Mouse (Mus musculus) lung, embryonic 14.5 days (tissue): ENCODE measurements around the gene Slc34a3. TPM values are rescaled to one million over a fixed set of nuclear protein-coding genes. Genes with fewer than 3 reads are reported as not detected.
"Not testable (repeated sequence)": the region's sequence is repeated elsewhere in the genome, so short reads cannot be mapped to it uniquely, and the experiment has no call there.

Source experiments
- ATAC-seq: fragments of 200-750 bp; cut with Nextera tagmentation; 2 replicates; pipeline ENCODE4 v1.8.0; 2017; ENCODE audit warnings: mild to moderate bottlenecking, moderate TSS enrichment, moderate library complexity; ENCODE audit not compliant: insufficient read depth
- DNase-seq: peaks from one replicate; pipeline ENCODE4 v3.0.0-alpha.2; 2015
- H3K27ac ChIP-seq: fragments of 300-500 bp; sonication (generic); 2 replicates; pipeline ENCODE4 v1.5.1; 2014; ENCODE audit warnings: low read depth, mild to moderate bottlenecking, moderate library complexity
- H3K27me3 ChIP-seq: fragments of 300-500 bp; sonication (generic); 2 replicates; pipeline ENCODE4 v1.6.1; 2014; ENCODE audit warnings: low read length, control low read depth; ENCODE audit not compliant: insufficient read depth
- H3K36me3 ChIP-seq: fragments of 300-500 bp; sonication (generic); 2 replicates; pipeline ENCODE4 v1.6.1; 2014; ENCODE audit warnings: control low read depth; ENCODE audit not compliant: insufficient read depth
- H3K4me1 ChIP-seq: fragments of 300-500 bp; sonication (generic); 2 replicates; pipeline ENCODE4 v1.6.1; 2014; ENCODE audit warnings: antibody characterized with exemption, control low read depth; ENCODE audit not compliant: insufficient read depth
- H3K4me2 ChIP-seq: fragments of 300-500 bp; sonication (generic); 2 replicates; pipeline ENCODE4 v1.6.1; 2014; ENCODE audit warnings: mild to moderate bottlenecking
- H3K4me3 ChIP-seq: fragments of 300-500 bp; sonication (generic); 2 replicates; pipeline ENCODE4 v1.5.1; 2014; ENCODE audit warnings: low read depth, low read length
- H3K9ac ChIP-seq: fragments of 300-500 bp; sonication (generic); 2 replicates; pipeline ENCODE4 v1.6.1; 2014
- H3K9me3 ChIP-seq: fragments of 300-500 bp; sonication (generic); 2 replicates; pipeline ENCODE4 v1.6.1; 2016; ENCODE audit warnings: low read depth, low read length, control low read depth
- CTCF ChIP-seq: IDR thresholded peaks from 2 replicates; pipeline ENCODE4 v1.5.1; 2016; ENCODE audit warnings: antibody characterized with exemption, low read depth
- WGBS: fragments of 180-500 bp; shearing (Covaris S2); extraction: QIAGEN DNeasy Blood & Tissue Kit; methylation state at CpG from one replicate; pipeline ENCODE4 v1.1.7; 2014; 5-methylcytosine and 5-hydroxymethylcytosine counted together
- polyA plus RNA-seq: library from polyadenylated mRNA; unstranded; fragments of >200 nt; fragmentation: Nextera tagmentation; extraction: Ambion mirVana; gene quantifications from 2 replicates; pipeline ENCODE4 v1.2.1, GENCODE M21; 2014

Gene Slc34a3
- polyA plus RNA-seq, 1 experiment from 2014 or later: not detected

DNA sequence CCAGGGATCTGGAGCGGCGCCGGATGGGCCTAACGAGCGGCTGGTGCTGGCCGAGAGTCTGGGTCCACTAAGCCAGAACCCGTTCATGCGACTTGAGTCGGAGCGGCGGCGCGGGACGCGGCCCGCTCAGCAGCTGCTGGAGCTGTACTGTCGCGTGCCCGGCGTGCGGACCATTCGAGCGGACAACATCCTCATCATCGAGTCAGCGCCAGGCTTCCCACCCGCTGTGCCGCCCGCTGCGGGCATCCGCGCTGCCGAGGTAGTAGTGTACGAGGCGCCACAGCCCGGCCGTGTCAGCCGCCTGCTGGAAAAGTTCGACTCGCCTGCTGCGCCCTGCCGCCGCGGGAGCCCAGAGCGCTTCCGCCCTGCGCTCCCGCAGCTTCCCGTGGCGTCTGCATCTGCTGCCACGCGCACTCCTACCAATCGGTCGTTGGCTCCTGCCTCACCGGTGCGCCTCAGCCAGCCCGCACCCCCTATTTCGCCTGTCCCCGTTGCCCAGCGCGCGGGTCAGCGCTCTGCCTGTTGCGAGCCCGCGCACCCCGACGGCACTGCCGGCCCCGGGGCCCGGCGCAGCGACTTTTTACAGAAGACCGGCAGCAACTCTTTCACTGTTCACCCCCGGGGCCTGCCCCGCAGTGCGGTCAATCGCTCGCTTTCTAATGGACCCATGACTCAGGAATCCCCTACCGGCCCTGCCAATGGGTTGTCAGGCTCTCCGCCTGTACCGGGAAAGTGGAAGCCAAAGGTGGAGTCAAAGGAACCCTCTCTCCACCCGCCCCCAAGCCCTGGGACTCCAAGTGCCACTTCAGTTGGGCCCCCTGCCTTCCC, 28.8 kb upstream of the Slc34a3 start:
- Histone ChIP-seq H3K36me3 (no peaks in the 10 kb centered on the region), H3K27ac (no peak overlapping the region), H3K4me1 (no peaks in the 10 kb centered on the region), H3K4me3 (peak overlapping the region; percentile 74), H3K4me2 (peak overlapping the region; percentile 100), H3K9ac (peak overlapping the region; percentile 54), H3K9me3 (no peaks in the 10 kb centered on the region), H3K27me3 (peaks cover 16% of the 10 kb centered on the region)
- under 1% methylated on average over 82 of the region's 82 CpGs for WGBS
- no peak for TF ChIP-seq CTCF
- ATAC-seq (peak; percentile 28), DNase-seq (peak; percentile 49)

DNA sequence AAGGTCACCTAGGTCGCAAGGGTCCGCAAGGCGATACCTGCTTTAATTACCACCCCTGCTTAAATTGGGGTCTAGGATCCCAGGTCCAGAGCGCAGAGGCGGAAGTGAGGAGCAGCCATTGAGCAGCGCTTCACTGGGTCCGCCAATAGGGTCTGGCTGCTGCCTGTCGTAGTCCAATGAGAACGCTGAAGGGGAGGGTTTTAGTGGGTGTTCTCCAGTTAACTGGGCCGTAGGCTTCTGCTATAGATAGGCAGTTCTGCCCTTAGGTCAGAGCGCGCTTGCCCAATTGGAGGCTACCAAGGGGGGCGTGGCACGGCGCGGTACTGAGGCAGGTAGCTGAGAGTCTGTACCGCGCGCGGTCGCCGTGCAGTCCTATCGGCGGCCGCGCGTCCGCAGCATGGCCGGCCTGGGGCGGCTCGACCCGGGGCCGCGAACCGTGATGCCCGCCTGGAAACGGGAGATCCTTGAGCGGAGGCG, 28.2 kb upstream of the Slc34a3 start, which contains the start of gene Tprn:
Gene Tprn, plus strand, starts transcription at position 328 of the 477 bp plus-strand sequence.
- peak within 1 kb of the TSS; percentile 54 for H3K9ac ChIP-seq
- no peaks in the 10 kb centered on the region for H3K4me1 ChIP-seq
- under 1% methylated on average over 39 of the region's 39 CpGs for WGBS
- H3K4me2 ChIP-seq: peak within 1 kb of the TSS; percentile 100
- peak within 1 kb of the TSS; percentile 74 for H3K4me3 ChIP-seq
- H3K27me3 ChIP-seq: peaks cover 16% of the 10 kb centered on the region
- no peak within 1 kb of the TSS for H3K27ac ChIP-seq
- DNase-seq (peak; percentile 97), ATAC-seq (peak; percentile 99)
- no peaks in the 10 kb centered on the region for H3K36me3 ChIP-seq
- TF ChIP-seq CTCF: no peak
- no peaks in the 10 kb centered on the region for H3K9me3 ChIP-seq

DNA sequence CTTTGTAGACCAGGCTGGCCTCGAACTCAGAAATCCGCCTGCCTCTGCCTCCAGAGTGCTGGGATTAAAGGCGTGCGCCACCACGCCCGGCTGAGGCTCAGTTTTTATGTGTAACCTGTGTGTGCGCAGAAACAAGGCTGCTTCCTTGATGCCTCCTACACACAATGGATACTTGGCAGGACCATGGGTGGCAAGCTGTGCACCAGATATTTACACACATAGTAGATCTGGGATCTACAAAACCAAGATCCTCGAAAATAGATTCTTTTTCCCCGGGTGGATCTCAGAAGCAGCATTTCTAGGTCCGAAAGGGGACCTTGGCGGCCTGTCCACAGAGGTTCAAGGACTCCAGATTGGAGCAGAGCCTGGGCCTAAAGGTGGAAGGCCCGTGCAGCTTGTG, 27.7 kb upstream of the Slc34a3 start:
- no peak for TF ChIP-seq CTCF
- Histone ChIP-seq H3K27ac (no peak overlapping the region), H3K27me3 (peaks cover 16% of the 10 kb centered on the region), H3K9me3 (no peaks in the 10 kb centered on the region), H3K4me3 (peak overlapping the region; percentile 74), H3K9ac (no peak overlapping the region; the same call in 1 of the 2 replicates), H3K4me2 (peak overlapping the region; percentile 100), H3K36me3 (no peaks in the 10 kb centered on the region), H3K4me1 (no peaks in the 10 kb centered on the region)
- ATAC-seq (peak; percentile 9; the same call in 1 of the 2 replicates), DNase-seq (no peak)
- WGBS: 44% methylated on average over 12 of the region's 12 CpGs

- peak; percentile 47 for TF ChIP-seq CTCF
- no peak overlapping the region for H3K27ac ChIP-seq
- DNase-seq: no peak
- no peak overlapping the region for H3K4me2 ChIP-seq
- H3K9ac ChIP-seq: no peak overlapping the region
- H3K4me1 ChIP-seq: peaks cover 8% of the 10 kb centered on the region; the same call in 1 of the 2 replicates
- no peaks in the 10 kb centered on the region for H3K9me3 ChIP-seq
- H3K27me3 ChIP-seq: peaks cover 9% of the 10 kb centered on the region
- H3K36me3 ChIP-seq: no peaks in the 10 kb centered on the region
- no peak overlapping the region for H3K4me3 ChIP-seq
- 53% methylated on average over 2 of the region's 2 CpGs for WGBS
- no peak for ATAC-seq
Observed at GRCm38 (mm10) chr2:25258887-25259286, 24.7 kb upstream of the Slc34a3 start.

DNA sequence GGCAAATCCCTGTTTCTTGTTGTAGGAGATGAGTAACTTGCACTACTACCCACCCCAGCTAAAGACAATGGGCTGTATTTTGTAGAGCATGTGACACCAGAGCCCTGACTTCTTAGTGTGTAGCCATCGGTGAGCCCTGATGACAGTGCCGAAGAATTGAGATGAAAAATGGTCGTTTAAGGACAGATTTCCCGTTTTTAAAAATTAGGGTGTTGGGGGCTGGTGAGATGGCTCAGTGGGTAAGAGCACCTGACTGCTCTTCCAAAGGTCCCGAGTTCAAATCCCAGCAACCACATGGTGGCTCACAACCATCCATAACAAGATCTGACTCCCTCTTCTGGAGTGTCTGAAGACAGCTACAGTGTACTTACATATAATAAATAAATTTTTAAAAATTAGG, 23.1 kb upstream of the Slc34a3 start:
- not testable (repeated sequence) for H3K9ac ChIP-seq, H3K9me3 ChIP-seq, H3K4me2 ChIP-seq, H3K4me3 ChIP-seq, H3K27ac ChIP-seq, ATAC-seq, H3K36me3 ChIP-seq, H3K4me1 ChIP-seq, DNase-seq, H3K27me3 ChIP-seq
- WGBS: 80% methylated on average over 5 of the region's 5 CpGs

GRCm38 (mm10) chr2:25256443-25257109, 22.4 kb upstream of the Slc34a3 start:
- Histone ChIP-seq H3K4me2 (peak overlapping the region; percentile 97), H3K9ac (peak overlapping the region; percentile 87), H3K4me3 (peak overlapping the region; percentile 99)
- 55% methylated on average over 12 of the region's 12 CpGs for WGBS
- peak; percentile 68 for DNase-seq
- not testable (repeated sequence) for H3K27ac ChIP-seq, H3K4me1 ChIP-seq, ATAC-seq, H3K9me3 ChIP-seq, H3K36me3 ChIP-seq, H3K27me3 ChIP-seq
- TF ChIP-seq CTCF: peak; percentile 47

DNA sequence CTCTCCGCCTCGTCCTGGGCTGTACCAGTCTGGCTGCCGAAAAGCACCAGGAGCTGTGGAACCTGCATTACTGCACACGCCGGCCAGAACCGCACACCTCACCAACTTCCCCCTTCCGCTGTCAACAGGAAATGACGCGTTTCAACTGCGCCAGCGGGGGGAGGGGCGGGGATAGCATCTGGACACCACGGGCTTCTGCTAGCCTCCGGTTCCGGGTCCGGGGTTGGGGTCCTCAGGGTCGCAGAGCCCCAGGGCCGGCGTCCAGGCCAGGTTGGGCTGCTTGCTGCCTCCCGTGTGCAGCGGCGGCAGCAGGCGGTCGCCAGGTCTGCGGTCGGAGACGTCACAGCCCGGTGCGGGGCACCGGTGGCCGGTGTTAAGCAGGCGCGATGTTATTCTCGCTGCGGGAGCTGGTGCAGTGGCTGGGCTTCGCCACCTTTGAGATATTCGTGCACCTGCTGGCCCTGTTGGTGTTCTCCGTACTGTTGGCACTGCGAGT, 21.2 kb upstream of the Slc34a3 start, which contains the start of gene Tmem203:
Gene Tmem203, plus strand, starts transcription at position 156 of the 496 bp plus-strand sequence.
- no peak for TF ChIP-seq CTCF
- peak within 1 kb of the TSS; percentile 87 for H3K9ac ChIP-seq
- peak within 1 kb of the TSS; percentile 80 for H3K27ac ChIP-seq

More for the DNA sequence above, 21.2 kb upstream of the Slc34a3 start, which contains the start of gene Tmem203:
- H3K27me3 ChIP-seq: no peaks in the 10 kb centered on the region
- ATAC-seq (peak; percentile 90), DNase-seq (peak; percentile 87)
- H3K9me3 ChIP-seq: no peaks in the 10 kb centered on the region
- H3K4me3 ChIP-seq: peak within 1 kb of the TSS; percentile 99
- WGBS: 0% methylated on average over 39 of the region's 39 CpGs
- H3K36me3 ChIP-seq: peaks cover 10% of the 10 kb centered on the region; the same call in 1 of the 2 replicates
- peaks cover 8% of the 10 kb centered on the region; the same call in 1 of the 2 replicates for H3K4me1 ChIP-seq
- H3K4me2 ChIP-seq: peak within 1 kb of the TSS; percentile 97
